Mouse (Mus musculus): ENCODE measurements around the gene Trip6. TPM values are rescaled to one million over a fixed set of nuclear protein-coding genes. Genes with fewer than 3 reads are reported as not detected.

The Trip6 gene
- polyA plus RNA-seq (2015; fragmentation: Nextera tagmentation; extraction: Ambion mirVana) = 112 and 117 TPM in 2 replicates

DNA sequence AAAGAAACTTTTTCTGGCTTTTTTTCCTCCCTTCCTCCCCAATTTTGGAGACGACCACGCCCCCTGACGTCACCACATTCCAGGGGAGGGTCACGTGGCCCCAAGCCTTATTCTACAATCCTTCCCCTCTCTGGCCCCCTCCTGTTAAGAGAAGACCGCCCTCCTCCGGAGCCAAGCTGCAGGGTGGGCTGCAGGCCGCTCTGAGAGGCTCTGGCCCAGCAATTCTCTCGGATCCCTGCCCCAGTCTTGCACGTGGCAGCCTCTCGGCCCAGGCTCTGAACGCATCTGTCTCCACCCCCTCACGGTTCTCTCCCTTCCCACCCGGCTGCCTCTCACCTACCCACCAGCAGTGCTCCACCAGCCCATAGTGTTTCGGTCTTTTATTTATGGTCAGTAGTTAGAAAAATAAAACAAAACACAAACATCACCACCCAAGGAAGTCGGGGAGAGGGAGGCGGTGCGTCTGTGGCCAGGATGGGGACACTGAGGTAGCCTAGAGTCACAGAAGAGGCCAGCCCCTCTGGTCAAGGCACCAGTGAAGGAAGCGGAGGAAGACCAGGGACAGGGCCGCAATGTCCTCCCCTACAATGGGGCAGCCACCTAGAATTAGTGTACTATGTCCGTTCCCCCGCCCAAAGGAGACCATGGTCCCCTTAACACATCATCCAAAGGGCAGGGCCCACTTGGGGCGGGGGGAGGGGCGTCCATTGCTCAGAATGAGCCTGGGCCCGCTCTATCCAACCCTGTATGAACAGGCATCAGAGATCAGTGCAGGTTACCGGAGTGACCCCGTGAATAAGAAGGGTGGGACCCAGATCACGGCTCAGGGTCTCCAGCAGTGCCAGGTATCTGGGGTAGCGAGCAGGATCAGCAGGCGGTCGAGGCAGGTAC lies at the start of gene Trip6:
TSS of gene Trip6 (minus strand) at position 212 of the 891 bp plus-strand sequence.
- H3K36me3 ChIP-seq = peaks cover 43% of the 10 kb centered on the region
- ATAC-seq (ENCODE audit: insufficient number of reproducible peaks, low FRiP score, low TSS enrichment, low read depth) = peak; percentile 95
- H3K9me3 ChIP-seq (replicated peaks) = no peaks in the 10 kb centered on the region
- peak within 1 kb of the TSS; percentile 97 for H3K27ac ChIP-seq (replicated peaks)
- H3K4me2 ChIP-seq (replicated peaks) = peak within 1 kb of the TSS; percentile 88
- H3K4me3 ChIP-seq (replicated peaks) = peak within 1 kb of the TSS; percentile 68
- 15% methylated on average over 30 of the region's 30 CpGs for WGBS
- peaks cover 37% of the 10 kb centered on the region for H3K4me1 ChIP-seq
- no peaks in the 10 kb centered on the region for H3K27me3 ChIP-seq
- H3K9ac ChIP-seq = peak within 1 kb of the TSS; percentile 72

DNA sequence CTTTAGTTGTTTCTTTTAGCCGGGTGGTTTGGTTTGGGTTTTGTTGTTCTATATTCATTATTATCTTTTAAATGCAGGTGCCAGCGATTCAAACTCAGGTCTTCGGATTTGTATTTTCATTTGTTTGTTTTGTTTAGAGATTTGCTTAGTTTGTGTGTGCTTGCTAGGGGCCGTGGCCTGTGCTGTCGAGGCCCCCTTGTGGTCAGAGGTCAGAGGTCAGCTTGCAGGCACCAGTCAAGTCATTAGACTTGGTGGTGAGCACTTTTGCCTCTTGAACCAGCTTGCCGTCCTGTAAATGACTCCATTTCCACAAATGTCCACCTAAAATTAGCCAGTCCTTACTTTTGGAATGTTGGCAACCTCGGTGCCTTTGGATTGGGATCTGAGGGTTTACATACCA lies 44.2 kb upstream of the Trip6 start:
- Histone ChIP-seq H3K36me3 (peaks cover 90% of the 10 kb centered on the region), H3K4me1 (peaks cover 14% of the 10 kb centered on the region), H3K27ac (replicated peaks) (no peak overlapping the region), H3K9me3 (replicated peaks) (no peaks in the 10 kb centered on the region), H3K27me3 (no peaks in the 10 kb centered on the region), H3K4me3 (replicated peaks) (no peak overlapping the region), H3K9ac (no peak overlapping the region), H3K4me2 (replicated peaks) (no peak overlapping the region)
- no peak for ATAC-seq (ENCODE audit: insufficient number of reproducible peaks, low FRiP score, low TSS enrichment, low read depth)
- WGBS = 38% methylated on average over 7 of the region's 7 CpGs

DNA sequence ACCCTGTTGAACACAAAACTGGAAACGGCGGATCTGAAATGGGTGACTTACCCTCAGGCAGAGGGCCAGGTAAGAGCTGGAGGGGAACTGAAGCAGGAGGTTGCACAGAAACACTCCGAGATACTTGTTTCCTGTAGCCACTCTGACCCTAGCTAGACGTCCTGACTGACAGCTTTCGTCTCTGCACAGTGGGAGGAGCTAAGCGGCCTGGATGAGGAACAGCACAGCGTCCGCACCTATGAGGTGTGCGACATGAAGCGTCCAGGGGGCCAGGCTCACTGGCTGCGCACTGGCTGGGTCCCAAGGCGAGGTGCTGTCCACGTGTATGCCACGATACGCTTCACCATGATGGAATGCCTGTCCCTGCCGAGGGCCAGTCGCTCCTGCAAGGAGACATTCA lies 39.9 kb upstream of the Trip6 start:
- H3K9me3 ChIP-seq (replicated peaks) = no peaks in the 10 kb centered on the region
- H3K9ac ChIP-seq = no peak overlapping the region
- H3K27ac ChIP-seq (replicated peaks) = no peak overlapping the region
- H3K4me3 ChIP-seq (replicated peaks) = 0 out of 2 replicates have a peak overlapping the region, but pooled peaks have one; percentile 4
- H3K36me3 ChIP-seq = peaks cover 48% of the 10 kb centered on the region
- H3K27me3 ChIP-seq = no peaks in the 10 kb centered on the region
- no peak overlapping the region for H3K4me2 ChIP-seq (replicated peaks)
- no peak for ATAC-seq (ENCODE audit: insufficient number of reproducible peaks, low FRiP score, low TSS enrichment, low read depth)
- WGBS = 78% methylated on average over 17 of the region's 17 CpGs
- peaks cover 35% of the 10 kb centered on the region for H3K4me1 ChIP-seq

DNA sequence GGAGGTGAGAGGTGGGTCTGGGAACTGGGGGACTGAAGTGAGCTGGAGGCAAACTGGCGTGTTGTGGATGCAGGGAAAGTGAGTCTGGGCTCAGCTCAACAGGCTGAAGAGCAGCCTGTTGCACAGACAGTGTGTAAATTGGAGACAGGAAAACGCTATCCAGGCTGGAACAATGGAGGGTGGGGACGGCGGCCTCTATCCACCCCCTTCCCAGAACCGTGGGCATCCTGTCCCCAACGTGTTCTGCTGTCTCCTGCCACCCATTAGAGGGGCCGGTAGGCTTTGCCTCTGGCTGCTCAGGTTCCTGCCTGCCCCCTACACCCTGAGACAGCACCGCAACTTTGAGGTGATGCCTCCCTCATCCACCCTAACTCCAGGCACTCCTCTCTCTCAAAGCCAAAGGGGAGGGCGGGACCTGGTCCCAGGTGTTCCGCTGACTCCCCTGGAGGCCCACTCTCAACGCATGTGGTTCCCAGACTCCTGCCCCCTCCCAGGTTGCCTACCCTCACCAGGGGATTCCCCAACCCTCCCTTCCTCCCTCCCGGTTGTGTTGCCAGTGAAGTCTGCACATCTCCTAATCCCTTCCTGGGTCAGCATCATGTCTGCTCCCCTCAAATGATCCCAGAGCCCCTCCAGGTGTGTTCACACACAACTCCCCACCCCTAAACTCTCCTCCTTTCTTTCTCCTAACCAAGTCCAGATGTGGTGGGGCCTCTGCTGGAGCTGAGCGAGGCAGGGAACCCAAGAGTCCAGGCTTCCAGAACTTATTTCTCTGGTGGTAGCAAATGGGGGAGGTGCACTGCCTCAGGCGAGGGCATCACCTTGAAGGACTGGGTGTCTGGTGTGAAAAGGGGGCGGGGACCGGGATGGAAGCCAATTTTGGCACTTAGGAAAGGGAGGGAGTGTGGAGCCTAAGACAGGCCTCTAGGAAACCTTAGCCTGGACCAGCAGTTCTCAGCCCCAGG lies 38.1 kb upstream of the Trip6 start:
- H3K4me3 ChIP-seq (replicated peaks) = peak overlapping the region; percentile 79
- peak overlapping the region; percentile 96 for H3K27ac ChIP-seq (replicated peaks)
- no peaks in the 10 kb centered on the region for H3K9me3 ChIP-seq (replicated peaks)
- H3K27me3 ChIP-seq = no peaks in the 10 kb centered on the region
- peaks cover 33% of the 10 kb centered on the region for H3K36me3 ChIP-seq
- H3K9ac ChIP-seq = peak overlapping the region; percentile 91
- ATAC-seq (ENCODE audit: insufficient number of reproducible peaks, low FRiP score, low TSS enrichment, low read depth) = no peak
- peak overlapping the region; percentile 77 for H3K4me2 ChIP-seq (replicated peaks)
- WGBS = 11% methylated on average over 16 of the region's 16 CpGs
- peaks cover 40% of the 10 kb centered on the region for H3K4me1 ChIP-seq

DNA sequence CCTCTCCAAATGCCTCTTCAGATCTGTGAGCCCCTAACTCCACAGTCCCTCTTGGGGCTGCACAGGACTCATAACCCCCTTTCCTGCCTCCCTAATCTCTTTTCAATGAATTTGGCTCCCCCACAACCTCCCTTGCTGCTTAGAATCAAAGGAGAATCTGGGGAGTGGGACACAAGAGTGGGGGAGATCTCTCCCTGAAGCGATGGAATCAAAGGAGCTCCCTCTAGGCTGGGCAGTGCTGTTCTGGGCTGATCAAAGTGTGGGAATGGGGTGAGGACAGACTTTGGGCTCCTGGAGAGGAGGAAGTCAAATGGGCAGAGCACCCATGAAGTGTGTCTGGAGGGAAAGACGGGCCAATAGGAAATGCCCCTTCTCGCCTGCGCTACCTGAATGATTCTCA lies 37.2 kb upstream of the Trip6 start:
- peak overlapping the region; percentile 77 for H3K4me2 ChIP-seq (replicated peaks)
- peak overlapping the region; percentile 91 for H3K9ac ChIP-seq
- H3K4me3 ChIP-seq (replicated peaks) = peak overlapping the region; percentile 79
- H3K27me3 ChIP-seq = no peaks in the 10 kb centered on the region
- WGBS = 5% methylated on average over 4 of the region's 4 CpGs
- H3K9me3 ChIP-seq (replicated peaks) = no peaks in the 10 kb centered on the region
- H3K27ac ChIP-seq (replicated peaks) = peak overlapping the region; percentile 96
- peaks cover 26% of the 10 kb centered on the region for H3K36me3 ChIP-seq
- ATAC-seq (ENCODE audit: insufficient number of reproducible peaks, low FRiP score, low TSS enrichment, low read depth) = no peak
- H3K4me1 ChIP-seq = peaks cover 40% of the 10 kb centered on the region

DNA sequence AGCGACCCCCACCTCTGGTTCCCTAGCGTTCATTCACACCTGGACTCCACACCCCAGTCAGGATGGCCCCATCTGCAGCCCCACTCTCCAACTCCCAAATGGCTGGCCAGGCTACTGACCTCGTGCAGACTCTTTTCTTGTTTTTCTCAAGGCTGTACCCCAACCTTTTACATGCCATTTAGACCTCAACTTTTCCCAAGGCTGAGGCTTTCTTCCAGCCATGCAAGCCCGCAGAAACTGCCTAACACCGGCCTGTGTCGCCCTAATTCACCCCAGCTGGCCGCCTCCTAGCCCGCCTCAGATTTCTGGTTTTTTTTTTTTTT lies 36.8 kb upstream of the Trip6 start:
- Histone ChIP-seq H3K9me3 (replicated peaks) (no peaks in the 10 kb centered on the region), H3K4me3 (replicated peaks) (peak overlapping the region; percentile 79), H3K4me1 (peaks cover 43% of the 10 kb centered on the region), H3K36me3 (peaks cover 22% of the 10 kb centered on the region), H3K27ac (replicated peaks) (peak overlapping the region; percentile 96), H3K27me3 (no peaks in the 10 kb centered on the region), H3K9ac (peak overlapping the region; percentile 91), H3K4me2 (replicated peaks) (peak overlapping the region; percentile 77)
- ATAC-seq (ENCODE audit: insufficient number of reproducible peaks, low FRiP score, low TSS enrichment, low read depth) = no peak
- WGBS = under 1% methylated on average over 8 of the region's 8 CpGs

DNA sequence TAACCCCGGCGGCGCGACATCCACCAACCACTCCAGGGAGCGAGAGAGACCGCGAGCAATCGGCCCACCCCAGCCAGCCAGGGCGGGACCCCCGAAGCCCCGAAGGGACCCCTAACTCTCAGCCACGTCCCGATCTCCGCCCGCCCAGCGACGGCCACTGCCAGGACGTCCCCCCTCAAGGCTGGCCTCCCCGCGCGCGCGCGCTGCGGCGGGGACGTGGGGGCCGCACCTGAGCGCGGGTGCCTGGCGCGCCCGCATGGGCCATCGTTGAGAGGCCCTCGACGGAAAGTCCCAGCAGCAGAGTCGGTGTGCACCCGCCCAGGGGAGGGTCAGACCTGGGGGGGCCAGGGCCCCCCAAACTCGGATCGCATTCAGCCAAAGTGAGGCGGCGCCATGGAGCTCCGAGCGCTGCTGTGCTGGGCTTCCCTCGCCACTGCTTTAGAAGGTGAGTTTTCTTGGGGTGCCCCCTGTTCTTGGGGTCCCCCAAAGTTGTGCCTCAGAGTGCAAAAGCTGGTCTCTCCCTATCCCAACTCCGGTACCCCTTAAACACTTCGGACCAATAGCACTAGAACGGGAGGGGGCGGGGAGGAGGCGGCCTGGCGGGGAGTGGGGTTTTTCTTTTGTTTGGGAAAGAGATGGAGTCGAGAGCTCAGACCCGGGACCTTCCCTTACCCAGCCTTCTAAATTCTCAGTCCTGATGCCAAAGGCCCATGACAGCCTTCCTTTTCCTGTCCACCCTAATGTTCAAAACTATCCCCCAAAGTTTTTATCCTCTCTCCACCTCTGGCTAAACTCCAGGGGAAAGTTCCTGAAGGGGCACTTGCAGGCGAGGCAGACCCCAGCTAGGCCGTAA lies 36.2 kb upstream of the Trip6 start:
- WGBS = under 1% methylated on average over 55 of the region's 55 CpGs
- peak overlapping the region; percentile 96 for H3K27ac ChIP-seq (replicated peaks)
- peaks cover 16% of the 10 kb centered on the region for H3K36me3 ChIP-seq
- H3K4me2 ChIP-seq (replicated peaks) = peak overlapping the region; percentile 77
- peak overlapping the region; percentile 79 for H3K4me3 ChIP-seq (replicated peaks)
- H3K4me1 ChIP-seq = peaks cover 43% of the 10 kb centered on the region
- no peaks in the 10 kb centered on the region for H3K9me3 ChIP-seq (replicated peaks)
- H3K9ac ChIP-seq = peak overlapping the region; percentile 91
- ATAC-seq (ENCODE audit: insufficient number of reproducible peaks, low FRiP score, low TSS enrichment, low read depth) = peak; percentile 70
- no peaks in the 10 kb centered on the region for H3K27me3 ChIP-seq

DNA sequence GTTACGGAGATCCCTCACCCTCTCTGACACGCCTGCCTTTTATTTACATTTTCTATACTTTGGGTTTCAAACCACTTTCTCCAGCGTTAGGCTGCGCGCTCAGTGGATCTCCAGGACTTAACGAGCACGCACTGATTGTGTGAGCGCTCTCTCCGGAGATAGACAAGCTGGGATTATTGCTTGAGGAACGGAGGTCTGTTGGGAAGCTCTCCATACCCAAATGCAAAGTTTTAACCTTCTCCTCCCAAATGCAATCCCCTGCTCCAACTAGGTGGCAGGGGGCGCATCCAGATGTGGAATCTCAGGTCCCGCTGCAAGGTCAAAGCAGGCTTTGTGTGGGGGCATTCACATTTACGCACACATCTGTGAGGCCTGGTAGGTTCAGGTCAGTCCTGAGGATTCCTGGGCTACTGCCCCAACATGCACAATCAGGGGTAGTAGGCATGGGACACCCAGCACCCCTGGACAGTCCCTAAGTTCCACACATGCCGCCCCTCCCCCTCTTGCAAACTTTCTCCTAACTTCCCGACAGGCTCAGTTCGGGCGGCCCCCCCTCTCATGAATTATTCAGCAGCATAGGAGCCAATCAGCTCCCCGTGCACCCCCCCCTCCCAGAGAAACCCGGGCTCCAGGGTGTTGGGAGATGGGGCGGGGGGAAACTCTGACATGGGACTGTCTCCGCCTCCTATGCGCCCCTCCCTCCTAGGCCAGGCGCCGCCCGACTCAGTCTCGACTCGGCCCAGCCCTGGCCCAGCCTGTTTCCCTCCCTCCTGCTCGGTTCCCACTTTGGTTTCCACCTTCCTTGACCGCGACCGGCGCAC lies 35.4 kb upstream of the Trip6 start, which contains the start of gene Ephb4:
TSS of gene Ephb4 (plus strand) at position 726 of the 821 bp plus-strand sequence.
- Histone ChIP-seq H3K9me3 (replicated peaks) (no peaks in the 10 kb centered on the region), H3K4me3 (replicated peaks) (peak within 1 kb of the TSS; percentile 79), H3K36me3 (peaks cover 8% of the 10 kb centered on the region), H3K4me2 (replicated peaks) (peak within 1 kb of the TSS; percentile 77), H3K9ac (peak within 1 kb of the TSS; percentile 91), H3K4me1 (peaks cover 43% of the 10 kb centered on the region), H3K27ac (replicated peaks) (peak within 1 kb of the TSS; percentile 96), H3K27me3 (no peaks in the 10 kb centered on the region)
- WGBS = 1% methylated on average over 32 of the region's 32 CpGs
- peak; percentile 98 for ATAC-seq (ENCODE audit: insufficient number of reproducible peaks, low FRiP score, low TSS enrichment, low read depth)

DNA sequence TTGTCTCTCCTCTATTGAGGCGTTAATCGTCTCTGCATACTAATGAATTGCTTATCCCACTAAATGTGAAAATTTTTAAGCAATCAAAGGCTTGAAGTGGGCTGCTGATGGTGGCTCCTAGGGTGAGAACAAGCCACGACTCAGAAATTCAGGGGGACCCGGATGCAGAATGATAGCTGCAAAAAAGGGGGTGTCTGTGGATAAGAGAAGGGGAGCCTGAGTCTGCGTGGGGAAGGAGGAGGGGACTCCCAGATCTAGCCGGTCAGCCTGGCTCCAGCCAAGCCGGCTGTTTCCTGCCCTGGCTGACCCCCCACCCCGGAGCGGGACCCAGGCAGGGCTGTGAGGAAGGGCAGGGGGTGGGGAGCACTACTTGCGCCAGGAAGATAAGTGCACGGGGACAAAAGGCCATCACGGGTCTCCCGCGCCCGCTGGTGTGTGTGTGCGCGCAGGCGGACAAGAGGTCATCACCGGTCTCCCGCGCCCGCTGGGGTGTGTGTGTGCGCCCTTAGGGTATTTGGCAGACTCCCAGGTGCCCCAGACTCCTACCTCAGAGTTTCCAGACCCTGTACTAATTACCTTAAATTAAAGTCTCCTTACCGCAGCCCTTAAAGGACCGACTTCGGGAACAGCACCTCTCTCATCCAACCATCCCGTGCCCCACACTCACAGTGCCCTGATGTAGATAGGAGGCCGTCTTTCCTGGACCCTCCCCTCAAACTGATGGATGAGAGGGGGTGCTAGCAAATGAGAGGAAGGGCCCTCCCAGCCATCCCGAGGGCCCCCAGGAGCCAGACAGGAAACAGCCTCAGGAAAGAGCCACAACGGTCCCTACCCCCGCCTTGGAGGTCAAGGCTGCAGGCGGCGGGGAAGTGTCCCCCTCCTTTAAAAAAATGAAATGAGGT lies 34.5 kb upstream of the Trip6 start:
- Histone ChIP-seq H3K9me3 (replicated peaks) (no peaks in the 10 kb centered on the region), H3K27ac (replicated peaks) (peak overlapping the region; percentile 96), H3K4me2 (replicated peaks) (peak overlapping the region; percentile 77), H3K27me3 (no peaks in the 10 kb centered on the region), H3K9ac (peak overlapping the region; percentile 91), H3K36me3 (no peaks in the 10 kb centered on the region; the same call in 1 of the 2 replicates), H3K4me1 (peaks cover 37% of the 10 kb centered on the region), H3K4me3 (replicated peaks) (peak overlapping the region; percentile 79)
- ATAC-seq (ENCODE audit: insufficient number of reproducible peaks, low FRiP score, low TSS enrichment, low read depth) = no peak
- 3% methylated on average over 33 of the region's 33 CpGs for WGBS
